Mouse (Mus musculus) CD4-positive, CD25-positive, alpha-beta regulatory T cell, adult 4 months (primary cell): Measurements from ENCODE around the gene Zcchc7. TPM values are rescaled to one million over a fixed set of nuclear protein-coding genes. Genes with fewer than 3 reads are reported as not detected.
A peak's percentile ranks its signal among the peaks of the same experiment; 100 is the strongest.
"Not testable (repeated sequence)": the region's sequence is repeated elsewhere in the genome, so short reads cannot be mapped to it uniquely, and the experiment has no call there.

Experiments
- ATAC-seq: one replicate; pipeline ENCODE4 v1.8.0; 2017
- polyA plus RNA-seq, 2 experiments: library from polyadenylated mRNA; unstranded; fragments of 100-300 nt; shearing (Covaris generic); gene quantifications; one replicate each; pipeline ENCODE4 v1.2.1; 2017

The Zcchc7 gene
- polyA plus RNA-seq: 100 to 1,000 TPM; 115 to 144 TPM

DNA sequence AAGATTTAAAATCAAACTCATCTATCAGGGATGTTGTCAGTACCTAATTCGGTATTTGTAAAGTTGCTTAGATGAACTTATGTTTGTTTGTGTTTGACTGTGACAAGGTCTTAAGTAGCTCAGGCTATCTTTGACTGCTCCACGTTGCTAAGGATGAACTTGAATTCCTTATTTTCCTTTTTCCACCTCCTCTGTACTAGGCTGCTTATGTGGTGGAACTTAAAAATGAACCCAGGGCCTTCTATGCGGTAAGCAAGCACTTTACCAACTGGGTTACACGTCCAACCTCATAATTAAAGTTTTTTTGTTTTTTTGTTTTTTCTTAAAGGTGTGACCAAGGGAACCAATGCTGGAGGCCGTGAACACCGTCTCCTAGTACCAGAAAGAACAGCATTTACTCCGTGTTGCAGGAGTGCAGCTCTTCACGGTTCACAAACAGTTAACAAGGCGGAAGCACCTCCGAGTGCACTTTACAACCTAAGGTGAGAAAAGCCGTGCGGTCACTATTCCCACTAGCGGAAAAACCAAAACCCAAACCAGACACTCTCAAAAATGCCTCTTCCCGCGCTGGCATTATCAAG, at the start of gene Zcchc7:
Gene Zcchc7 (plus strand): TSS at position 325 of the 581 bp plus-strand sequence.
- peak; percentile 54 for ATAC-seq

GRCm38 (mm10) chr4:44705967-44706366, 49.7 kb upstream of the Zcchc7 start:
- ATAC-seq: no peak

DNA sequence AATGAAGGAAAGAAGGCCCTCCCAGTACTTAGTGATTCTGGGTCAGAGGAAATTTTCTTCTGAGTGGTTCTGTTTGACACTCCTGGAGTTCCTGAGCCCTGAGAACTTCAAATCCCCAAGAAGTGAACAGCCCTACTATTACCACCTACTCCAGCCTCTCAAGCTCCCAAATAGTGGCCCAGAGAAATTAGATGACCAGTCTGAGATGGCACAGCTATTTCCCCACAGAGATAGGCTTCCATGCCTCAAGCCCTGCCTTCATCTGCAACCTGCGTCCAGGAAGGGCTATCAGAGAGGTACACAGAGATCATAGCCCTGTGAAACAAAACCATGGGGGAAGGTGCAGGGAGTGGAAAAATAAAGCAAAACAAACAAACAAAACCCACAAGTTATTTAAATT, 48.8 kb upstream of the Zcchc7 start:
- no peak for ATAC-seq

- no peak for ATAC-seq
Measured at GRCm38 (mm10) chr4:44708311-44708710, 47.4 kb upstream of the Zcchc7 start.

- no peak for ATAC-seq
Measured at GRCm38 (mm10) chr4:44709091-44709695, 46.5 kb upstream of the Zcchc7 start.

- no peak for ATAC-seq
Measured at GRCm38 (mm10) chr4:44709740-44710700, 45.7 kb upstream of the Zcchc7 start, which contains the start of gene Pax5. Gene Pax5, minus strand, starts transcription at chr4:44710487.

GRCm38 (mm10) chr4:44710701-44711097, 45.0 kb upstream of the Zcchc7 start:
- no peak for ATAC-seq

DNA sequence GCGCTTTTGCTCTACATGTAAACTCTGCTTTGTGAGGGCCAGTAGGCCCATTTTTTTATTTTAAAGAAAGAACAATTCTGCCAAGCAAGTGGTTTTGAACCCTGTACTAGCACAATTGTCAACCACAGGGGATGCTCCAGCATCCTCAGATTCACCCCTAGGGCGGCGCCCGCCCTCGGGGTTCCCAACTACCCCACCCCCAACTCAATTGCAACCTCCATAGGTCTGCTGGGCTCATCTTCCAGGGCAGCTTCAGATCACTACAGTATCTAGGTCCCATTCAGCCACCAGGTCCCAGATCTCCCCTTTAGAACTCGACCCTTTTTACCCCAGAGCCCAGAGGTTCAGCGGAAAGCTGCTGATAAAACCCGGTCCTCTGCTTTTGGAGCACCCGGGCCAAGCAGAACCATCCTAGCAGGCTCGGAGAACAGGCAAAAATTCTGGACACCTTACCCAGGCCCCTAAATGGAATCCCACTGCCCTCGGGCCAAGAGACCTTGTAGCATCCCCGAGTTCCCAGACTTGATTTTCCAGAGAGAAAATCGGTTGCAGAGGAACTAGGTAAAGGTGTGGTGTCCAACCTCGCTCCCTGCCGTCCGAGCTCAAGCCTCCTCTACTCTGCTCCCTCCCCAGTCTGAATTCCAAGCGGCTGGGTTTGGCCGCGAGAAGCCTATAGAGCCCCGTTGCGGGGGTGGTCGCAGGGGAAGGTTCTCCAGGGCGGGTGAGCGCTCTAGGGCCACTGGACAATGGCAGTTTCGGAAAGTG, 44.4 kb upstream of the Zcchc7 start:
- no peak for ATAC-seq

DNA sequence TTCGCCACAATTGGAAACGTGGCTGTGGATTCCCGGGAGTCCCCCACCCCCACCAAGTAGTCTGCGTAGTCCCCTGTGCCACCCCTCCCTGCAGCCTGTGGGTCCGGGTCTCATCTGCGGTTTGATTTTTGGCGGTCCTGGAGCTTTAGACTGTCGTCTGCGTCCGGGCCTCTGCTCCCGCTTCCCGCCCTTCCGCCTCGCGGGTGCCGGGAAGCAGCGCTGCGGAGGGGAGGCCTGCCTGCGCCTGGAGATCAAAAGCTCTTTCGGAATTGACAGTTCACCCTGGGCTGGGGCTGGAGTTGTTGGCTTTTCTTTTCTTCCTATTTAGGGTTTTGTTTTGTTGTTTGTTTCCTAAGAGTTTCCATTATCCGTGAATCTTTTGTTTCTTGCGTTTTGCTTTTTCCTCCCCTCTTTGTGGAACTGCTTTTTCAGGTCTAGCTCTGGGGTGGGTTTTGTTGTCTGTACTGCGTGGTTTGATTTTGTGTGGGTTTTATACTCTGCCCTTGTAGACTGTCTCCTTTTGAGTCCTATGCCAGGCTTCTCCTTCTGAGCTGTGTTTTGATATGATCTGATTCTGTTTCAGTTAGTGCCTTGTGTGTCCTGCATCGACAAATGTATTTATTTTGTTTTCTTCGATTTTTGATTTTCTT, 43.5 kb upstream of the Zcchc7 start:
- ATAC-seq: no peak

DNA sequence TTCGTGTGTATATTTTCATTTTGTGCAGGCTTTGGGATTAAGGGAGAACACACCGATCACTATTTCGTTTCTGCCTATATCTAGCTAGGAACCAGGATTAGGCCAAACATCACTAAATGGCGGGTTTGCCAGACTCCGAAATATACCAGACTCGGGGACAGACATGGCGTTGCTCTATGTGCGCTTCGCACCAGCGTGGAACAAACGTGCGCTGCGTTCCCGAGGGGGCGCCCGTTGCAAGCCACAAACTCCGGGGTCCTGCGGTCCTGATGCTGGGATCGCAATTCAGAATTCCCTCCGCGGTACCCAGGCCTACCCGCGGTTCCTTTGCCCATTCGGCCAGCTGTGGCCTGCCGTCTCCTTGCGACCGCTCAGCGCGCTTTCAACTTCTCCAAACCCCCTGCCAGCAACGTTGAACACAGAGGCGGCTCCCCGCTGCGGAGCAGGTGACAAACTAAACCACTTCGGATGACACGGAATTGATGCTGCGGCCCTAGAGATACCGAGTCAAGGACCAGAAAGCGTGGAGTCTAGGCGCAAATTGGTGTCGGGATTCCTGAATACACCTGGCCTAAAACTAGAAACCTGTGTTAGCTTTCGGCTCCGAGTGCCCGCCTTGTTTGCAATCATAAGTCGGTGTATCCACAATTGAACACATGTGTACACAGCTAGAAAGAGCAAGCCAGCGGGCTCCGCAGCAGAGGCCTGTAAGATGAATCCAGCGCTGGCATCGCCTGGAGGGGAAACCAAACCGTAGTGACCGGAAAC, 42.7 kb upstream of the Zcchc7 start:
- ATAC-seq: no peak

GRCm38 (mm10) chr4:44713554-44714051, 42.1 kb upstream of the Zcchc7 start:
- ATAC-seq: no peak

DNA sequence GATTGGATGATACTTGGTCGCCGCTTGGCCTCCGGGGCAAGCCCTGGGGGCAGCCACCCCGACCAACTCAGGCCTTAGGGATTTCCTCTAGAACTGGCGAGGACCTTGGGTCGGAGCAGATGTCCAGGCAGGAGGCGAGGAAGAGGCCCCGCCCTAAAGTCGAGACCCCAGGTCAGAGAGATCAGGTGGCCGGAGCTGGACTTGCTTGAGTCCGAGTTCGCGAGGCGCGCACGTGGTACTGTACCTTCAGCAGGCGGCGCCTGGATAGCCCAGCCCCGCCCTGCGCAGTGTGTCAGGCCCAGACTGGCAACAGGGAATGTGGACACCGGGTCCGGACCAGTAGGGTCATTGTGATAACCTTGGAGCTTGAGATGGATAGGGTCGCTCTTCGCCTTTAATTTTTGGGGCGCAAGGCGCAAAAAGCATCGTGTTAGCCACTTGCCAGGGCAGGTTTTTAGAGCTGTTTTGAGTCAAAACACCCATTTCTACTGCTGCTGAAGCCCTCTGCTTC, 41.5 kb upstream of the Zcchc7 start:
- no peak for ATAC-seq

GRCm38 (mm10) chr4:44715621-44716160, 40.0 kb upstream of the Zcchc7 start:
- no peak for ATAC-seq

DNA sequence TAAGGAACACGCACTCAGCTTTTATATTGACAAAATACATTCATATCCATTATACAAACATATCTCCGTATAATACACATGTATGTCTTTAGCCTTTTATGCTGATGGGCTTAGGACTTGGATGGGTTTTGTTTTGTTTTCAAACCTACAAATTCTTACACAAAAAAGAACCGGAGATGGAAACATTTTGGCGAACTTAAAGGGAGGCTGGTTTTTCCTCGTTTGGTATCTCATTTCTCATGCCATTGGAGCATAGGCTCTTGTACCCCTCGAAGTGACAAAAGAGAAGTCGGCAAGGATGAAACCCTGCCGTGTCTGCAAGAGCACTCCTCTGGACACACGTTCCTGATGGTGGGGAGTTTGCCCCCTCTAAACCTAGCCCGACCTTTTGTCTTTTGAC, 39.3 kb upstream of the Zcchc7 start:
- no peak for ATAC-seq

DNA sequence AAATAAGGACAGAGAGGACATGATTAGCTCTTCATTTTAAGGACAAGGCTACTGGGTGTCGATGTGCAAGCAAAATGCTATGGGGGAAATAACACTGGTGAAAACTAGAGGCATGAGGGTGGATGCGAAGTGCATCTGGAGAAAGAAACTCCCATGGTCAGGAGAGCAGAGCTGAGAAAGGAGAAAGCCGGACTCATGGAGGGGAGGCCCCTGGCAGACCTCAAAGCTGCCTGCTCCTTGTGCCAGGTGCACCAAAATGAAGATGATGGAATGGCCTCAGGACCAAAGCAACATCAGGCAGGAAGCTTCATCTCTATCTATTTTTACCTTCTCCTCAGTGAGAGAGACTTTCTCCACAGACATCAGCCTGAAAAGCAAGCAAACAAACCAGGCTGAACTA, 38.0 kb upstream of the Zcchc7 start:
- no peak for ATAC-seq

DNA sequence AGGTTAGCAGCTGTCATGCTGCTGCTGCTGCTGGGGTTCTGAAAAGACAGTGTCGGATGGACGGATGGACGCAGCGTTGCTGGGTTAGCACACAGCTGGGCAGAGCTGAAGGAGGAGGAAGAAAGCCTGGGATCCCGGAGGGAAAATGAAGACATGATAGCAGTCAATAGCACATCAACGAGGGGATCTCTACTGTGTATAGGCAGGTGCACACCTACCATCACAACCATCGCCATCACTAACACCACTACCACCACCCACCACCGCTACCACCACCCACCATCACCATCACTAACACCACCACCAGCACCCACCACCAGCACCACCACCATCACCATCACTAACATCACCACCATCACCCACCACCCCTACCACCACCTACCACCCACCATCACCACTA, 35.6 kb upstream of the Zcchc7 start:
- ATAC-seq: no peak

GRCm38 (mm10) chr4:44721237-44721636, 34.4 kb upstream of the Zcchc7 start:
- no peak for ATAC-seq

DNA sequence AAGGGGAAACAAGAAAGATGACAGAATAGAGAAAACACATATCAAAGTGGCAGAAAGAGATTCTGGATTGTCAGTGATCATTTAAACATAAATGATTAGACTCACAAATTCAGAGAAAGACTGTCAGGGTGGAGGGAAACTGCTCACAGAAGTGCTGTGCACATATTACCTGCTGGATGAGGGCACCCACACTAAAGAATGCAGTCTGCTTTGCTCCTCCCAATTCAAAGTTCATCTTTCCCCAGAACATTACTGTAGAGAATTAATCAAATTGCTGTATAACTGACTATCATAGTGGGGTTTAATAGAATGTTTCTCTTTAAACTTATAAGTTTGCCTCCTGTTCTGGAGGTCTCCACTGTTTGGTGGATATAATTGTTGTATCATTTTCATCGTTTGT, 15.2 kb upstream of the Zcchc7 start:
- ATAC-seq: no peak

GRCm38 (mm10) chr4:44756134-44756951, 666 bp downstream of the Zcchc7 start:
- peak; percentile 91 for ATAC-seq

- not testable (repeated sequence) for ATAC-seq
Measured at GRCm38 (mm10) chr4:44757131-44757530, 1.5 kb downstream of the Zcchc7 start.
